Mouse (Mus musculus): ENCODE results near the gene Ticam1. TPM values are rescaled to one million over a fixed set of nuclear protein-coding genes. Genes with fewer than 3 reads are reported as not detected.

Gene Ticam1
- total and polyA plus RNA-seq, 3 experiments, result 6.4 to 18.6 (median 17.6) TPM

DNA sequence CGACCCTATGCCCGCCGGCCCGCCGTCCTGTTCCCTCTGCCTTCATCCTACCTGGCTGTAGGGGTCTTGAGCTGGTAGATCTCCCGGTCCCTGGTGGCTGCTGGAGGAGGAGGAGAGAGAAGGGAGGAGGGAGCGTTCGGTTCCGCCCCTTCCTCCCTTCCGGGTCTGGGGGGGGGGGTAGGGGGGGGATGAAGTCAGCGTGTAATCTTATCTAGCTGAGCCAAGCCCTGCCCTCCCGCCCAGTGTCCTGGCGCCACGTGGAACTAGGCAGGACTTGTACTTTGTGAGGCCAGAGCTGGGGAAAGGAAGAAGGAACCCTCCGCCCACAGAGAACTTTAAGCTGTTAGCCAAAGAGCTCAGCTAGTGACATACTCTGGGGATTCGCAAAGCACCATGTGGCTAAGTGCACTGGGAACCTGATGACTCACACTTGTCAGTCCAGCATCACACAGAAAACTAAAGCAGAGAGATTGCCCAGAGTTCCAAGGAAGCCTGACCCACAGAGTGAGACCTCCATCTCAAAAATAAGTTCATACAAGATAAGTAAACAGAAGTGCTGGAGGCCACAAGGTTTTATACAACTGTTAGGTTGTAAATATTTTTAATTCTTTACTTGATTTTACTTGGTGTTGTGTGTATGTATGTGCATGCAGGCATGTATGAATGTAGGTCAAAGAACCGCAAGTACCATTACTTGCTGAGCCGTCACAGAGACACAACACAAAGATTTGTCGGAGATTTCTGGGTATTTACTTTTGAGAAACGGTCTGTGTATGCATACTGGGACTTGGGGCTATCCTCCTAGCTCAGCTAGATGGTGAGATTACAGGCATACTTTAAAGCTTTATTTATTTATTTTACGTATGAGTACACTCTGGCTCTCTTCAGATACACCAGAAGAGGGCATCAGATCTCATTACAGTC, at the start of gene Ticam1 (continued):
- TF ChIP-seq MEF2A (IDR thresholded peaks at IDR 0.05; ENCODE audit: borderline replicate concordance, low read depth, low read length), result peak; percentile 89

DNA sequence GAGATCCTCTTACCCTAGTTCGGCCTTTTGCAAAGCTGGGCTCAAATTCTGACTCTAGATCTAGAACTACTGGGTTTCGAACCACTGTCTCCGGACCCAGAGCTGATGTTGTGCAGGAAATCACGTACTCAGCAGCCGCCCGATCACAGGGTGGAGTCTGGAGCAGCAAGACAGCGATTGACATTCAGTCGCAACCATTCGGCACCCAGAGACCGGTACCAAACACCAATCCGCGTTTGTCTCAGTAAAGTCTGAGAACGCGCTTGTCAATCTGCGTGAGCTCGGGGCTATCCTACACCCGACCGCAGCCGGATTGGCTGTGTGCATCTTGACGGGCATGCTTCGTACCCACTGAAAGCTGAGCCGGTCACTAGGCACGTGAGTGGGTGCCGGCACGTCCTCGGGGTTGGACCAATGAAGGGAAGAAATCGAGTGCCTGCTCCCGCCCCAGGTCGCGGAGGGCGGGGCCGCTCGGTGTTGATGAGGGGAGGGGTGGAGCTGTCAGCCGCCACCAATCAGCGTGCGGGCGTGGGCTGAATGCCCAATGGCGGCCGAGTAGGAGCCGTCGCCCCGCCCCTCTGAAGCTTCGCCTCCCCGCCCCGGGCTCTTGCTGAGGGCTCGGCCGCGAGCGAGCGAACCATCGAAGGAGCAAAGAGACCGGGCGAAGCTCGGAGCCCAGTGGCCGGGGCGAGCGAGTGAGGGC, 49.0 kb upstream of the Ticam1 start, which contains the start of gene Kdm4b:
TSS of gene Kdm4b (plus strand) at position 613 of the 703 bp plus-strand sequence.
- no peaks in the 10 kb centered on the region for H3K27me3 ChIP-seq (replicated peaks)
- peak within 1 kb of the TSS; percentile 68 to 75 (median 73) for H3K4me3 ChIP-seq (replicated peaks in 1 of 3; ENCODE audit: low read depth in 2 of 3, low read length in 2 of 3, poor library complexity in 1 of 3)
- H3K4me1 ChIP-seq (ENCODE audit: control insufficient read depth in 1 of 2, insufficient read depth in 2 of 2), result peaks cover 11 to 44% of the 10 kb centered on the region in 2 experiments
- in situ Hi-C loops (cut with MboI; ENCODE audit: low pct_ligation_motif_present, low pct_unique_long_range_greater_than_20kb, low sequenced_read_pairs), result no loop called here
- peaks cover 18 to 37% of the 10 kb centered on the region in 2 experiments for H3K36me3 ChIP-seq (replicated peaks in 1 of 2; ENCODE audit: control insufficient read depth in 1 of 2, insufficient read depth in 1 of 2, low read length in 1 of 2)
- H3K4me2 ChIP-seq (ENCODE audit: insufficient read depth, low read depth, poor library complexity, severe bottlenecking), result peak within 1 kb of the TSS; percentile 98
- no peaks in the 10 kb centered on the region for H3K9me3 ChIP-seq (replicated peaks; ENCODE audit: low read length)
- dilution Hi-C loops (cut with MboI; ENCODE audit: extremely low pct_ligation_motif_present, extremely low pct_unique_long_range_greater_than_20kb, low sequenced_read_pairs), result no loop called here
- H3K9ac ChIP-seq (ENCODE audit: insufficient read depth, low read depth), result peak within 1 kb of the TSS; percentile 64
- TF ChIP-seq MAZ (IDR thresholded peaks at IDR 0.05; ENCODE audit: low read depth, low read length), result peak; percentile 60; the same call in 1 of the 2 replicates
- TF ChIP-seq ELF1 (IDR thresholded peaks at IDR 0.05; ENCODE audit: low read depth, low read length), result 0 out of 2 replicates have a peak, but pooled peaks have one; percentile 34
- TF ChIP-seq KAT2A (IDR thresholded peaks at IDR 0.05; ENCODE audit: insufficient replicate concordance, low read length), result no peak
- TF ChIP-seq NRF1 (IDR thresholded peaks at IDR 0.05; ENCODE audit: low read depth, low read length), result peak; percentile 37
- TF ChIP-seq MAFK (IDR thresholded peaks at IDR 0.05; ENCODE audit: insufficient replicate concordance, low read length), result no peak
- TF ChIP-seq RCOR1 (conservative IDR thresholded peaks at IDR 0.05; ENCODE audit: low read depth, low read length), result peak; percentile 17; the same call in 1 of the 2 replicates
- TF ChIP-seq GABPA (IDR thresholded peaks at IDR 0.05; ENCODE audit: insufficient replicate concordance, low read depth, low read length), result no peak
- TF ChIP-seq HCFC1 (IDR thresholded peaks at IDR 0.05; ENCODE audit: low read depth, low read length), result peak; percentile 52
- TF ChIP-seq JUND (conservative IDR thresholded peaks at IDR 0.05; ENCODE audit: low read depth, low read length), result no peak
- TF ChIP-seq SIN3A (IDR thresholded peaks at IDR 0.05; ENCODE audit: low read length), result peak; percentile 48; the same call in 1 of the 2 replicates
- TF ChIP-seq POLR2AphosphoS2 (IDR thresholded peaks at IDR 0.05; ENCODE audit: low read depth, low read length), result no peak; the same call in 1 of the 2 replicates
- no peak for TF ChIP-seq RAD21 (IDR thresholded peaks at IDR 0.05; ENCODE audit: low read depth, low read length)
- peak; percentile 74 for TF ChIP-seq POLR2A (IDR thresholded peaks at IDR 0.05; ENCODE audit: low read depth, low read length)
- no peak for TF ChIP-seq PAX5 (IDR thresholded peaks at IDR 0.05; ENCODE audit: low read length)
- TF ChIP-seq MXI1 (IDR thresholded peaks at IDR 0.05; ENCODE audit: low read depth, low read length), result no peak; the same call in 1 of the 2 replicates
- peak; percentile 83 for TF ChIP-seq USF1 (IDR thresholded peaks at IDR 0.05; ENCODE audit: low read depth, low read length)
- TF ChIP-seq ZNF384 (IDR thresholded peaks at IDR 0.05; ENCODE audit: low read depth, low read length), result no peak
- no peak for TF ChIP-seq ZC3H11A (IDR thresholded peaks at IDR 0.05; ENCODE audit: low read depth, low read length)
- no peak for TF ChIP-seq CTCF (conservative IDR thresholded peaks at IDR 0.05 in 1 of 2, IDR thresholded peaks at IDR 0.05 in 1 of 2; ENCODE audit: low read depth in 2 of 2, low read length in 2 of 2)
- no peak for TF ChIP-seq IRF4 (IDR thresholded peaks at IDR 0.05; ENCODE audit: low read depth, low read length)
- TF ChIP-seq ZMIZ1 (IDR thresholded peaks at IDR 0.05; ENCODE audit: low read depth, low read length), result peak; percentile 49; the same call in 1 of the 2 replicates
- no peak for TF ChIP-seq UBTF (IDR thresholded peaks at IDR 0.05; ENCODE audit: low read depth, low read length)
- no peak for TF ChIP-seq TBP (conservative IDR thresholded peaks at IDR 0.05; ENCODE audit: low read depth, low read length)
- peak; percentile 100 for TF ChIP-seq BHLHE40 (IDR thresholded peaks at IDR 0.05; ENCODE audit: low read depth, low read length)
- peak; percentile 87 for TF ChIP-seq CHD2 (IDR thresholded peaks at IDR 0.05; ENCODE audit: low read length)
- peak; percentile 72 for TF ChIP-seq USF2 (conservative IDR thresholded peaks at IDR 0.05; ENCODE audit: low read depth, low read length)
- no peak for TF ChIP-seq E2F4 (IDR thresholded peaks at IDR 0.05; ENCODE audit: insufficient replicate concordance, low read depth, low read length)
- TF ChIP-seq CHD1 (IDR thresholded peaks at IDR 0.05; ENCODE audit: low read depth, low read length), result no peak
- no peak; the same call in 1 of the 2 replicates for TF ChIP-seq MEF2A (IDR thresholded peaks at IDR 0.05; ENCODE audit: borderline replicate concordance, low read depth, low read length)
- TF ChIP-seq MAX (IDR thresholded peaks at IDR 0.05; ENCODE audit: low read length), result peak; percentile 38; the same call in 1 of the 2 replicates
- peak; percentile 60; the same call in 1 of the 2 replicates for TF ChIP-seq NELFE (IDR thresholded peaks at IDR 0.05; ENCODE audit: low read depth, low read length)
- peak; percentile 98 for DNase-seq (ENCODE audit: extremely low read depth)
- peaks cover 5% of the 10 kb centered on the region for H3K79me2 ChIP-seq (replicated peaks; ENCODE audit: control insufficient read depth, extremely low read depth, insufficient read depth, poor library complexity, severe bottlenecking)
- peak within 1 kb of the TSS; percentile 36 for H3K27ac ChIP-seq (ENCODE audit: insufficient read depth, low read depth)

Measured in CH12.LX (cell line).